Mouse (Mus musculus) heart, postnatal 14 days (tissue): ENCODE data around the gene Nr5a2. TPM values are rescaled to one million over a fixed set of nuclear protein-coding genes. Genes with fewer than 3 reads are reported as not detected.

Experiments used
- DNase-seq, 2 experiments: peaks; one replicate each; pipeline ENCODE4 v3.0.0; 2021 to 2022
- intact Hi-C: fragments of 180-260 bp; cut with DNase I; formaldehyde crosslinking; loops from one replicate; pipeline ENCODE4 v1.15.1; 2025
- long read RNA-seq, 2 experiments: library from polyadenylated mRNA; stranded (forward); transcript quantifications; one replicate each; pipeline ENCODE4 v2.0.0; 2021
- total RNA-seq, 2 experiments: library from RNA; stranded (reverse); gene quantifications; 2 replicates each; pipeline ENCODE4 v1.2.3; 2021

Nr5a2 gene
- 1 to 10 TPM; 1.6 to 2.2 TPM for total RNA-seq
- long read RNA-seq, experiment 1, partial matches to known transcripts: 0 of 1 reads
- long read RNA-seq, experiment 1, other reads (novel, unspliced or antisense): 1 of 1 reads
- long read RNA-seq, experiment 2, partial matches to known transcripts: 1 of 1 reads
- long read RNA-seq, experiment 2, other reads (novel, unspliced or antisense): 0 of 1 reads

- no peak for DNase-seq
- intact Hi-C loops: no loop called here
Observed at GRCm38 (mm10) chr1:136960428-136961012, at the start of gene Nr5a2. Gene Nr5a2, minus strand, starts transcription at chr1:136960448.

GRCm38 (mm10) chr1:137008726-137009239, 48.5 kb upstream of the Nr5a2 start:
- DNase-seq: no peak
- intact Hi-C loops: no loop called here

- DNase-seq: no peak
- intact Hi-C loops: no loop called here
Observed at GRCm38 (mm10) chr1:137003816-137004215, 43.6 kb upstream of the Nr5a2 start.

GRCm38 (mm10) chr1:137003144-137003543, 42.9 kb upstream of the Nr5a2 start:
- intact Hi-C loops: no loop called here

GRCm38 (mm10) chr1:136991762-136992352, 31.6 kb upstream of the Nr5a2 start:
- no peak for DNase-seq
- intact Hi-C loops: no loop called here

More at GRCm38 (mm10) chr1:137003144-137003543, 42.9 kb upstream of the Nr5a2 start:
- no peak for DNase-seq

GRCm38 (mm10) chr1:136980253-136980893, 20.1 kb upstream of the Nr5a2 start:
- DNase-seq: no peak
- intact Hi-C loops: no loop called here

- no peak for DNase-seq
- intact Hi-C loops: no loop called here
Observed at GRCm38 (mm10) chr1:136977867-136978266, 17.6 kb upstream of the Nr5a2 start.

GRCm38 (mm10) chr1:136974040-136974439, 13.8 kb upstream of the Nr5a2 start:
- intact Hi-C loops: no loop called here
- DNase-seq: no peak

- DNase-seq: no peak
- intact Hi-C loops: no loop called here
Observed at GRCm38 (mm10) chr1:136973016-136973415, 12.8 kb upstream of the Nr5a2 start.

- intact Hi-C loops: no loop called here
- DNase-seq: no peak
Observed at GRCm38 (mm10) chr1:136970995-136971394, 10.7 kb upstream of the Nr5a2 start.

- intact Hi-C loops: no loop called here
- DNase-seq: no peak
Observed at GRCm38 (mm10) chr1:136966728-136967386, 6.6 kb upstream of the Nr5a2 start.

GRCm38 (mm10) chr1:136959491-136959890, 757 bp downstream of the Nr5a2 start:
- intact Hi-C loops: loop anchor here (10.0 kb wide), 1 partner anchor 405 kb away; no protein-coding TSS in a partner anchor
- no peak for DNase-seq

- intact Hi-C loops: loop anchor here (10.0 kb wide), 1 partner anchor 404 kb away; no protein-coding TSS in a partner anchor
- no peak for DNase-seq
Observed at GRCm38 (mm10) chr1:136958666-136959065, 1.6 kb downstream of the Nr5a2 start.

GRCm38 (mm10) chr1:136958185-136958584, 2.1 kb downstream of the Nr5a2 start:
- intact Hi-C loops: loop anchor here (10.0 kb wide), 1 partner anchor 403 kb away; no protein-coding TSS in a partner anchor
- no peak for DNase-seq

GRCm38 (mm10) chr1:136957696-136958095, 2.6 kb downstream of the Nr5a2 start:
- DNase-seq: no peak
- intact Hi-C loops: loop anchor here (10.0 kb wide), 1 partner anchor 403 kb away; no protein-coding TSS in a partner anchor

GRCm38 (mm10) chr1:136954108-136954494, 6.1 kb downstream of the Nr5a2 start:
- intact Hi-C loops: loop anchor here (10.0 kb wide), 1 partner anchor 399 kb away; no protein-coding TSS in a partner anchor
- no peak for DNase-seq

- intact Hi-C loops: loop anchor here (10.0 kb wide), 1 partner anchor 399 kb away; no protein-coding TSS in a partner anchor
- DNase-seq: no peak
Observed at GRCm38 (mm10) chr1:136953444-136954107, 6.7 kb downstream of the Nr5a2 start.

GRCm38 (mm10) chr1:136952609-136953311, 7.5 kb downstream of the Nr5a2 start:
- DNase-seq: peak; percentile 16 to 25
- intact Hi-C loops: loop anchor here (10.0 kb wide), 1 partner anchor 398 kb away; no protein-coding TSS in a partner anchor

- no peak for DNase-seq
- intact Hi-C loops: loop anchor here (10.0 kb wide), 1 partner anchor 397 kb away; no protein-coding TSS in a partner anchor
Observed at GRCm38 (mm10) chr1:136951946-136952531, 8.2 kb downstream of the Nr5a2 start.
